Mouse (Mus musculus) myocyte (in vitro differentiated cells): Measurements from ENCODE around the gene Hs2st1.

Experiments
- CEBPB ChIP-seq: IDR thresholded peaks from 2 replicates; pipeline ENCODE4 v1.6.1; 2011; ENCODE audit warnings: mild to moderate bottlenecking, moderate library complexity; ENCODE audit not compliant: poor library complexity, insufficient read depth, severe bottlenecking
- E2F4 ChIP-seq: IDR thresholded peaks from one replicate; pipeline ENCODE4 v1.6.1; 2011; ENCODE audit warnings: mild to moderate bottlenecking, control low read depth, moderate library complexity; ENCODE audit not compliant: insufficient read depth
- MAX ChIP-seq: IDR thresholded peaks from one replicate; pipeline ENCODE4 v1.6.1; 2011; ENCODE audit warnings: low read depth, mild to moderate bottlenecking, control low read depth
- MYOD1 ChIP-seq, 3 experiments: IDR thresholded peaks; one replicate each; pipeline ENCODE4 v1.6.1; 2011; ENCODE audit warnings: control low read depth in 2 of 3, low read depth in 2 of 3, mild to moderate bottlenecking in 2 of 3, moderate library complexity in 1 of 3; ENCODE audit not compliant: insufficient read length in 2 of 3, control insufficient read depth in 1 of 3
- MYOG ChIP-seq, 3 experiments: IDR thresholded peaks; one replicate each; pipeline ENCODE4 v1.6.1; 2011; ENCODE audit warnings: control low read depth in 2 of 3, low read depth in 2 of 3, mild to moderate bottlenecking in 2 of 3; ENCODE audit not compliant: insufficient read length in 2 of 3, control insufficient read depth in 1 of 3, insufficient read depth in 1 of 3
- POLR2A ChIP-seq: IDR thresholded peaks from one replicate; pipeline ENCODE4 v1.6.1; 2011; ENCODE audit warnings: low read depth, mild to moderate bottlenecking, control low read depth, moderate library complexity; ENCODE audit not compliant: insufficient read length
- POLR2AphosphoS2 ChIP-seq: IDR thresholded peaks from one replicate; pipeline ENCODE4 v1.6.1; 2011; ENCODE audit warnings: low read depth, control low read depth; ENCODE audit not compliant: insufficient read length
- REST ChIP-seq: IDR thresholded peaks from one replicate; pipeline ENCODE4 v1.6.1; 2011; ENCODE audit warnings: mild to moderate bottlenecking, control low read depth, moderate library complexity; ENCODE audit not compliant: insufficient read depth, insufficient read length
- SRF ChIP-seq: IDR thresholded peaks from one replicate; pipeline ENCODE4 v1.6.1; 2011; ENCODE audit warnings: low read depth; ENCODE audit not compliant: control insufficient read depth, insufficient read length
- TCF12 ChIP-seq: IDR thresholded peaks from one replicate; pipeline ENCODE4 v1.6.1; 2011; ENCODE audit warnings: mild to moderate bottlenecking, control low read depth; ENCODE audit not compliant: poor library complexity, insufficient read depth, severe bottlenecking
- TCF3 ChIP-seq: IDR thresholded peaks from one replicate; pipeline ENCODE4 v1.6.1; 2011; ENCODE audit warnings: low read depth, control low read depth; ENCODE audit not compliant: insufficient read length
- USF1 ChIP-seq: IDR thresholded peaks from one replicate; pipeline ENCODE4 v1.6.1; 2011; ENCODE audit warnings: low read depth, mild to moderate bottlenecking, control low read depth, moderate library complexity

DNA sequence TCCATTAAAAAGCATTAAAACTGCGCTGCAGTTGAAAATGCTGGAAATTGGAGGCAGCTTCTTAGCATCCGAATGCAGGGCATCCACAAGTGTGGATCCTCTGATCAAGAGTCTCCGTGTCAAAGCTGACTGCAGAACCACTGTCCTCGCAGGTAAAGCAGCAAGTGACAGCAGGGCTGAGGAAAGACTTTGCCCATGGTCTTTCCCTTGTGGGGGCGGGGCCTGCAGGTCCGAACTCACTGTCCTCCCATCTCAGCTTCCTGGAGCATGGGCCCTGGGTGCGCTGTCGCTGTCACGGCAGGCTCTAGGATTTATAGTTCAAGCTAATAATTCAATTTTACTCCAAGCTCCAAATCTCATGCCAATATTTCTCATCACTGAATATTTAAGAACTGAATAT, 15.5 kb downstream of the Hs2st1 start:
- TF ChIP-seq USF1: no peak
- TF ChIP-seq POLR2A: no peak
- no peak for TF ChIP-seq MYOD1 (IDR thresholded peaks at IDR 0.05; ENCODE audit: control insufficient read depth in 1 of 3, insufficient read length in 2 of 3, low read depth in 2 of 3)
- no peak for TF ChIP-seq MAX
- TF ChIP-seq MYOG (IDR thresholded peaks at IDR 0.05; ENCODE audit: control insufficient read depth in 1 of 3, insufficient read depth in 1 of 3, insufficient read length in 2 of 3, low read depth in 2 of 3): no peak
- TF ChIP-seq TCF3: no peak
- no peak for TF ChIP-seq E2F4
- TF ChIP-seq CEBPB: no peak
- TF ChIP-seq TCF12: no peak
- no peak for TF ChIP-seq POLR2AphosphoS2
- TF ChIP-seq REST: no peak
- no peak for TF ChIP-seq SRF
